Mouse (Mus musculus) bone marrow macrophage, adult 2 months (primary cell): ENCODE data around the gene Rnf215. TPM values are rescaled to one million over a fixed set of nuclear protein-coding genes. Genes with fewer than 3 reads are reported as not detected.
A peak's percentile ranks its signal among the peaks of the same experiment; 100 is the strongest.
"Not testable (repeated sequence)": the region's sequence is repeated elsewhere in the genome, so short reads cannot be mapped to it uniquely, and the experiment has no call there.

Experiments used
- H3K27ac ChIP-seq: 2 replicates; pipeline ENCODE4 v1.5.1; 2012; ENCODE audit warnings: low read depth, low read length; ENCODE audit not compliant: insufficient read depth
- H3K4me1 ChIP-seq: 2 replicates; pipeline ENCODE4 v1.6.1; 2012; ENCODE audit warnings: low read length; ENCODE audit not compliant: control insufficient read depth, insufficient read depth
- H3K4me3 ChIP-seq: 2 replicates; pipeline ENCODE4 v1.5.1; 2012; ENCODE audit warnings: mild to moderate bottlenecking, low read length, moderate library complexity; ENCODE audit not compliant: insufficient read depth
- CTCF ChIP-seq: IDR thresholded peaks from 2 replicates; pipeline ENCODE4 v1.5.1; 2012; ENCODE audit warnings: low read depth, mild to moderate bottlenecking, low read length, moderate library complexity
- POLR2A ChIP-seq: IDR thresholded peaks from 2 replicates; pipeline ENCODE4 v1.6.1; 2012; ENCODE audit warnings: mild to moderate bottlenecking, low read depth, low read length, borderline replicate concordance
- polyA plus RNA-seq: library from polyadenylated mRNA; stranded (reverse); fragments of >200 nt; gene quantifications from 2 replicates; pipeline ENCODE4 v1.2.4, GENCODE M21; 2012; ENCODE audit not compliant: missing spikeins, insufficient read depth, insufficient read length

Gene Rnf215
- polyA plus RNA-seq, 1 experiment, result 15.4 TPM

- TF ChIP-seq CTCF, result no peak
- TF ChIP-seq POLR2A, result no peak
- Histone ChIP-seq H3K4me1 (peaks cover 11% of the 10 kb centered on the region), H3K4me3 (no peak within 1 kb of the TSS), H3K27ac (0 out of 2 replicates have a peak within 1 kb of the TSS, but pooled peaks have one; percentile 5)
Observed at GRCm38 (mm10) chr11:4122742-4123579, 12.0 kb upstream of the Rnf215 start, which contains the start of gene Sec14l2. Gene Sec14l2 (minus strand): TSS chr11:4123415.

GRCm38 (mm10) chr11:4123922-4124321 lies 11.1 kb upstream of the Rnf215 start:
- no peak overlapping the region for H3K4me3 ChIP-seq
- no peak overlapping the region for H3K27ac ChIP-seq
- H3K4me1 ChIP-seq, result peaks cover 11% of the 10 kb centered on the region
- TF ChIP-seq CTCF, result peak; percentile 34; the same call in 1 of the 2 replicates
- TF ChIP-seq POLR2A, result no peak

GRCm38 (mm10) chr11:4127059-4127458 lies 7.9 kb upstream of the Rnf215 start:
- H3K27ac ChIP-seq, result no peak overlapping the region

GRCm38 (mm10) chr11:4128461-4128860 lies 6.5 kb upstream of the Rnf215 start:
- not testable (repeated sequence) for H3K4me1 ChIP-seq, H3K4me3 ChIP-seq, H3K27ac ChIP-seq

More at GRCm38 (mm10) chr11:4127059-4127458, 7.9 kb upstream of the Rnf215 start:
- H3K4me3 ChIP-seq, result no peak overlapping the region
- H3K4me1 ChIP-seq, result peaks cover 11% of the 10 kb centered on the region
- no peak for TF ChIP-seq POLR2A
- TF ChIP-seq CTCF, result no peak

- TF ChIP-seq CTCF, result no peak
- TF ChIP-seq POLR2A, result no peak
- Histone ChIP-seq H3K4me1 (0 out of 2 replicates have a peak, but pooled peaks cover 3% of the 10 kb centered on the region), H3K4me3 (no peak overlapping the region), H3K27ac (no peak overlapping the region)
Observed at GRCm38 (mm10) chr11:4133450-4133849, 1.6 kb upstream of the Rnf215 start.

- Histone ChIP-seq H3K27ac (no peak overlapping the region), H3K4me1 (0 out of 2 replicates have a peak, but pooled peaks cover 3% of the 10 kb centered on the region), H3K4me3 (peak overlapping the region; percentile 38; the same call in 1 of the 2 replicates)
- TF ChIP-seq POLR2A (no peak), CTCF (no peak)
Observed at GRCm38 (mm10) chr11:4134400-4134799, 602 bp upstream of the Rnf215 start.

GRCm38 (mm10) chr11:4138964-4139363 lies 4.0 kb downstream of the Rnf215 start:
- TF ChIP-seq POLR2A (no peak), CTCF (no peak)
- H3K4me3 ChIP-seq, result no peak overlapping the region
- H3K4me1 ChIP-seq, result peaks cover 10% of the 10 kb centered on the region
- H3K27ac ChIP-seq, result no peak overlapping the region

GRCm38 (mm10) chr11:4141505-4141904 lies 6.5 kb downstream of the Rnf215 start:
- TF ChIP-seq CTCF (no peak), POLR2A (no peak)
- Histone ChIP-seq H3K4me1 (peaks cover 7% of the 10 kb centered on the region), H3K27ac (no peak overlapping the region), H3K4me3 (no peak overlapping the region)

- no peak for TF ChIP-seq CTCF
- TF ChIP-seq POLR2A, result no peak
- peaks cover 7% of the 10 kb centered on the region for H3K4me1 ChIP-seq
- no peak overlapping the region for H3K4me3 ChIP-seq
- no peak overlapping the region for H3K27ac ChIP-seq
Observed at GRCm38 (mm10) chr11:4142352-4142751, 7.3 kb downstream of the Rnf215 start.

GRCm38 (mm10) chr11:4143281-4144062 lies 8.5 kb downstream of the Rnf215 start:
- Histone ChIP-seq H3K4me1 (peaks cover 7% of the 10 kb centered on the region), H3K4me3 (no peak overlapping the region), H3K27ac (no peak overlapping the region)
- TF ChIP-seq CTCF (no peak), POLR2A (no peak)
